Mouse (Mus musculus) embryonic facial prominence, embryonic 13.5 days (tissue): ENCODE data around the gene Ppp1r26. TPM values are rescaled to one million over a fixed set of nuclear protein-coding genes. Genes with fewer than 3 reads are reported as not detected.

Experiments used
- ATAC-seq: fragments of 200-750 bp; cut with Nextera tagmentation; 2 replicates; pipeline ENCODE4 v1.8.0; 2017; ENCODE audit warnings: low read depth; ENCODE audit not compliant: insufficient number of reproducible peaks, insufficient read depth, low FRiP score, low TSS enrichment
- H3K27ac ChIP-seq: fragments of 300-500 bp; sonication (generic); 2 replicates; pipeline ENCODE4 v1.5.1; 2015; ENCODE audit warnings: moderate library complexity, mild to moderate bottlenecking, inconsistent platforms
- H3K27me3 ChIP-seq: fragments of 300-500 bp; sonication (generic); 2 replicates; pipeline ENCODE4 v1.6.1; 2015; ENCODE audit warnings: mild to moderate bottlenecking, inconsistent platforms
- H3K36me3 ChIP-seq: fragments of 300-500 bp; sonication (generic); 2 replicates; pipeline ENCODE4 v1.6.1; 2015; ENCODE audit warnings: mild to moderate bottlenecking, inconsistent platforms
- H3K4me1 ChIP-seq: fragments of 300-500 bp; sonication (generic); 2 replicates; pipeline ENCODE4 v1.6.1; 2015; ENCODE audit warnings: inconsistent platforms
- H3K4me2 ChIP-seq: fragments of 300-500 bp; sonication (generic); 2 replicates; pipeline ENCODE4 v1.6.1; 2015; ENCODE audit warnings: moderate library complexity, mild to moderate bottlenecking, inconsistent platforms
- H3K4me3 ChIP-seq: fragments of 300-500 bp; sonication (generic); 2 replicates; pipeline ENCODE4 v1.5.1; 2015; ENCODE audit warnings: mild to moderate bottlenecking, inconsistent platforms
- H3K9ac ChIP-seq: fragments of 300-500 bp; sonication (generic); 2 replicates; pipeline ENCODE4 v1.6.1; 2015; ENCODE audit warnings: mild to moderate bottlenecking, inconsistent platforms
- H3K9me3 ChIP-seq: fragments of 300-500 bp; sonication (generic); 2 replicates; pipeline ENCODE4 v1.6.1; 2016; ENCODE audit warnings: inconsistent platforms
- WGBS: fragments of 180-500 bp; shearing (Covaris S2); methylation state at CpG from one replicate; pipeline ENCODE4 v1.1.7; 2015; ENCODE audit warnings: mixed read lengths; 5-methylcytosine and 5-hydroxymethylcytosine counted together
- polyA plus RNA-seq: library from polyadenylated mRNA; unstranded; fragments of >200 nt; fragmentation: Nextera tagmentation; extraction: Ambion mirVana; gene quantifications from 2 replicates; pipeline ENCODE4 v1.2.1, GENCODE M21; 2015

The Ppp1r26 gene
- polyA plus RNA-seq, 1 experiment from 2014 or later = 7.5 TPM

GRCm38 (mm10) chr2:28415387-28416024 lies 31.1 kb upstream of the Ppp1r26 start:
- Histone ChIP-seq H3K9ac (peak overlapping the region; percentile 16), H3K4me3 (no peak overlapping the region), H3K27ac (peak overlapping the region; percentile 55; the same call in 1 of the 2 replicates), H3K4me1 (peaks cover 23% of the 10 kb centered on the region), H3K36me3 (no peaks in the 10 kb centered on the region), H3K9me3 (no peaks in the 10 kb centered on the region), H3K4me2 (no peak overlapping the region), H3K27me3 (no peaks in the 10 kb centered on the region)
- ATAC-seq = no peak
- 54% methylated on average over 10 of the region's 10 CpGs for WGBS

- Histone ChIP-seq H3K36me3 (no peaks in the 10 kb centered on the region), H3K27me3 (no peaks in the 10 kb centered on the region), H3K9me3 (no peaks in the 10 kb centered on the region), H3K4me3 (no peak overlapping the region), H3K4me1 (peaks cover 23% of the 10 kb centered on the region), H3K9ac (no peak overlapping the region), H3K27ac (no peak overlapping the region), H3K4me2 (no peak overlapping the region)
- WGBS = 90% methylated on average over 1 of the region's 1 CpGs
- no peak for ATAC-seq
Observed at GRCm38 (mm10) chr2:28416511-28416910, 30.1 kb upstream of the Ppp1r26 start.

GRCm38 (mm10) chr2:28418034-28418433 lies 28.6 kb upstream of the Ppp1r26 start:
- ATAC-seq = 0 out of 2 replicates have a peak, but pooled peaks have one; percentile 29

GRCm38 (mm10) chr2:28419898-28420297 lies 26.7 kb upstream of the Ppp1r26 start:
- Histone ChIP-seq H3K4me2 (no peak overlapping the region), H3K36me3 (no peaks in the 10 kb centered on the region), H3K4me1 (peaks cover 14% of the 10 kb centered on the region), H3K27me3 (no peaks in the 10 kb centered on the region), H3K9ac (no peak overlapping the region), H3K4me3 (no peak overlapping the region), H3K9me3 (no peaks in the 10 kb centered on the region), H3K27ac (no peak overlapping the region)
- ATAC-seq = no peak
- WGBS = 14% methylated on average over 4 of the region's 4 CpGs

More at GRCm38 (mm10) chr2:28418034-28418433, 28.6 kb upstream of the Ppp1r26 start:
- no peak overlapping the region for H3K27ac ChIP-seq
- H3K4me3 ChIP-seq = no peak overlapping the region
- no peaks in the 10 kb centered on the region for H3K36me3 ChIP-seq
- no peaks in the 10 kb centered on the region for H3K27me3 ChIP-seq
- no peak overlapping the region for H3K4me2 ChIP-seq
- peaks cover 23% of the 10 kb centered on the region for H3K4me1 ChIP-seq
- WGBS = 37% methylated on average over 2 of the region's 2 CpGs
- no peaks in the 10 kb centered on the region for H3K9me3 ChIP-seq
- no peak overlapping the region for H3K9ac ChIP-seq

GRCm38 (mm10) chr2:28423167-28423566 lies 23.4 kb upstream of the Ppp1r26 start:
- no peaks in the 10 kb centered on the region for H3K4me1 ChIP-seq
- H3K4me2 ChIP-seq = no peak overlapping the region
- no peak overlapping the region for H3K4me3 ChIP-seq
- H3K9me3 ChIP-seq = no peaks in the 10 kb centered on the region
- no peaks in the 10 kb centered on the region for H3K27me3 ChIP-seq
- WGBS = 30% methylated on average over 3 of the region's 3 CpGs
- H3K36me3 ChIP-seq = no peaks in the 10 kb centered on the region
- H3K9ac ChIP-seq = no peak overlapping the region
- H3K27ac ChIP-seq = no peak overlapping the region
- no peak for ATAC-seq

GRCm38 (mm10) chr2:28427226-28427625 lies 19.4 kb upstream of the Ppp1r26 start:
- Histone ChIP-seq H3K4me3 (no peak overlapping the region), H3K4me2 (no peak overlapping the region), H3K36me3 (no peaks in the 10 kb centered on the region), H3K27me3 (no peaks in the 10 kb centered on the region), H3K27ac (no peak overlapping the region), H3K4me1 (no peaks in the 10 kb centered on the region), H3K9me3 (no peaks in the 10 kb centered on the region), H3K9ac (no peak overlapping the region)
- 73% methylated on average over 6 of the region's 6 CpGs for WGBS
- no peak for ATAC-seq

- Histone ChIP-seq H3K9ac (no peak overlapping the region), H3K4me2 (no peak overlapping the region), H3K4me1 (peaks cover 4% of the 10 kb centered on the region), H3K27ac (no peak overlapping the region), H3K4me3 (no peak overlapping the region), H3K27me3 (no peaks in the 10 kb centered on the region), H3K36me3 (no peaks in the 10 kb centered on the region), H3K9me3 (no peaks in the 10 kb centered on the region)
- WGBS = 56% methylated on average over 6 of the region's 6 CpGs
- no peak for ATAC-seq
Observed at GRCm38 (mm10) chr2:28430846-28431245, 15.8 kb upstream of the Ppp1r26 start.

- H3K4me2 ChIP-seq = no peak overlapping the region
- no peak overlapping the region for H3K27ac ChIP-seq
- 15% methylated on average over 1 of the region's 1 CpGs for WGBS
- no peak overlapping the region for H3K9ac ChIP-seq
- no peaks in the 10 kb centered on the region for H3K27me3 ChIP-seq
- peaks cover 4% of the 10 kb centered on the region for H3K4me1 ChIP-seq
- H3K9me3 ChIP-seq = no peaks in the 10 kb centered on the region
- ATAC-seq = no peak
- H3K36me3 ChIP-seq = no peaks in the 10 kb centered on the region
- no peak overlapping the region for H3K4me3 ChIP-seq
Observed at GRCm38 (mm10) chr2:28432811-28433210, 13.8 kb upstream of the Ppp1r26 start.

- Histone ChIP-seq H3K4me3 (no peak overlapping the region), H3K27me3 (no peaks in the 10 kb centered on the region), H3K9ac (no peak overlapping the region), H3K4me2 (no peak overlapping the region), H3K36me3 (no peaks in the 10 kb centered on the region), H3K4me1 (peaks cover 4% of the 10 kb centered on the region), H3K27ac (no peak overlapping the region), H3K9me3 (no peaks in the 10 kb centered on the region)
- WGBS = 8% methylated on average over 1 of the region's 2 CpGs
- no peak for ATAC-seq
Observed at GRCm38 (mm10) chr2:28433512-28433911, 13.1 kb upstream of the Ppp1r26 start.

- Histone ChIP-seq H3K9me3 (no peaks in the 10 kb centered on the region), H3K27me3 (no peaks in the 10 kb centered on the region), H3K4me2 (no peak overlapping the region), H3K4me1 (peaks cover 4% of the 10 kb centered on the region), H3K9ac (no peak overlapping the region), H3K4me3 (no peak overlapping the region), H3K27ac (no peak overlapping the region), H3K36me3 (no peaks in the 10 kb centered on the region)
- WGBS = 86% methylated on average over 11 of the region's 11 CpGs
- no peak for ATAC-seq
Observed at GRCm38 (mm10) chr2:28435401-28435800, 11.2 kb upstream of the Ppp1r26 start.

GRCm38 (mm10) chr2:28440842-28441241 lies 5.8 kb upstream of the Ppp1r26 start:
- H3K27me3 ChIP-seq = peaks cover 6% of the 10 kb centered on the region; the same call in 1 of the 2 replicates
- H3K27ac ChIP-seq = no peak overlapping the region
- no peak overlapping the region for H3K4me3 ChIP-seq
- WGBS = 78% methylated on average over 6 of the region's 6 CpGs
- H3K9ac ChIP-seq = no peak overlapping the region
- no peak overlapping the region for H3K4me2 ChIP-seq
- peaks cover 2% of the 10 kb centered on the region for H3K4me1 ChIP-seq
- no peak for ATAC-seq
- no peaks in the 10 kb centered on the region for H3K9me3 ChIP-seq
- H3K36me3 ChIP-seq = no peaks in the 10 kb centered on the region

GRCm38 (mm10) chr2:28445082-28445481 lies 1.5 kb upstream of the Ppp1r26 start:
- no peak for ATAC-seq
- peaks cover 10% of the 10 kb centered on the region for H3K36me3 ChIP-seq
- no peak overlapping the region for H3K4me3 ChIP-seq
- H3K4me1 ChIP-seq = peaks cover 21% of the 10 kb centered on the region
- WGBS = 86% methylated on average over 4 of the region's 4 CpGs
- H3K4me2 ChIP-seq = no peak overlapping the region
- H3K27ac ChIP-seq = no peak overlapping the region
- H3K9me3 ChIP-seq = no peaks in the 10 kb centered on the region
- H3K27me3 ChIP-seq = peaks cover 8% of the 10 kb centered on the region; the same call in 1 of the 2 replicates
- H3K9ac ChIP-seq = no peak overlapping the region
